Mouse (Mus musculus) lung, embryonic 15.5 days (tissue): ENCODE data around the gene 3100002H09Rik. TPM values are rescaled to one million over a fixed set of nuclear protein-coding genes. Genes with fewer than 3 reads are reported as not detected.
A peak's percentile ranks its signal among the peaks of the same experiment; 100 is the strongest.

Experiments
- ATAC-seq: fragments of 200-750 bp; cut with Nextera tagmentation; 2 replicates; pipeline ENCODE4 v1.8.0; 2017; ENCODE audit warnings: moderate number of reproducible peaks, borderline replicate concordance; ENCODE audit not compliant: low FRiP score, low TSS enrichment; ENCODE audit errors: extremely low read depth
- H3K27ac ChIP-seq: fragments of 300-500 bp; sonication (generic); 2 replicates; pipeline ENCODE4 v1.5.1; 2015; ENCODE audit warnings: moderate library complexity, mild to moderate bottlenecking, inconsistent platforms
- H3K27me3 ChIP-seq: fragments of 300-500 bp; sonication (generic); 2 replicates; pipeline ENCODE4 v1.6.1; 2015; ENCODE audit warnings: inconsistent platforms
- H3K36me3 ChIP-seq: fragments of 300-500 bp; sonication (generic); 2 replicates; pipeline ENCODE4 v1.6.1; 2015; ENCODE audit warnings: inconsistent platforms
- H3K4me1 ChIP-seq: fragments of 300-500 bp; sonication (generic); 2 replicates; pipeline ENCODE4 v1.6.1; 2015; ENCODE audit warnings: inconsistent platforms
- H3K4me2 ChIP-seq: fragments of 300-500 bp; sonication (generic); 2 replicates; pipeline ENCODE4 v1.6.1; 2015; ENCODE audit warnings: inconsistent platforms, mild to moderate bottlenecking, moderate library complexity
- H3K4me3 ChIP-seq: fragments of 300-500 bp; sonication (generic); 2 replicates; pipeline ENCODE4 v1.5.1; 2015; ENCODE audit warnings: mild to moderate bottlenecking, inconsistent platforms
- H3K9ac ChIP-seq: fragments of 300-500 bp; sonication (generic); 2 replicates; pipeline ENCODE4 v1.6.1; 2015; ENCODE audit warnings: inconsistent platforms
- H3K9me3 ChIP-seq: fragments of 300-500 bp; sonication (generic); 2 replicates; pipeline ENCODE4 v1.6.1; 2016; ENCODE audit warnings: inconsistent platforms
- WGBS: fragments of 180-500 bp; shearing (Covaris S2); methylation state at CpG from one replicate; pipeline ENCODE4 v1.1.7; 2015; 5-methylcytosine and 5-hydroxymethylcytosine counted together
- polyA plus RNA-seq: library from polyadenylated mRNA; unstranded; fragments of >200 nt; fragmentation: Nextera tagmentation; extraction: Ambion mirVana; gene quantifications from 2 replicates; pipeline ENCODE4 v1.2.1, GENCODE M21; 2015

Gene 3100002H09Rik
- polyA plus RNA-seq, 1 experiment from 2014 or later, result not detected

GRCm38 (mm10) chr4:124575955-124576445, 34.6 kb downstream of the 3100002H09Rik start:
- peaks cover 10% of the 10 kb centered on the region for H3K4me1 ChIP-seq
- WGBS, result 9% methylated on average over 7 of the region's 7 CpGs
- H3K9me3 ChIP-seq, result no peaks in the 10 kb centered on the region
- no peaks in the 10 kb centered on the region for H3K36me3 ChIP-seq
- no peak for ATAC-seq
- no peak overlapping the region for H3K9ac ChIP-seq
- H3K27me3 ChIP-seq, result peaks cover 56% of the 10 kb centered on the region
- H3K4me2 ChIP-seq, result peak overlapping the region; percentile 82
- no peak overlapping the region for H3K27ac ChIP-seq
- peak overlapping the region; percentile 36 for H3K4me3 ChIP-seq

DNA sequence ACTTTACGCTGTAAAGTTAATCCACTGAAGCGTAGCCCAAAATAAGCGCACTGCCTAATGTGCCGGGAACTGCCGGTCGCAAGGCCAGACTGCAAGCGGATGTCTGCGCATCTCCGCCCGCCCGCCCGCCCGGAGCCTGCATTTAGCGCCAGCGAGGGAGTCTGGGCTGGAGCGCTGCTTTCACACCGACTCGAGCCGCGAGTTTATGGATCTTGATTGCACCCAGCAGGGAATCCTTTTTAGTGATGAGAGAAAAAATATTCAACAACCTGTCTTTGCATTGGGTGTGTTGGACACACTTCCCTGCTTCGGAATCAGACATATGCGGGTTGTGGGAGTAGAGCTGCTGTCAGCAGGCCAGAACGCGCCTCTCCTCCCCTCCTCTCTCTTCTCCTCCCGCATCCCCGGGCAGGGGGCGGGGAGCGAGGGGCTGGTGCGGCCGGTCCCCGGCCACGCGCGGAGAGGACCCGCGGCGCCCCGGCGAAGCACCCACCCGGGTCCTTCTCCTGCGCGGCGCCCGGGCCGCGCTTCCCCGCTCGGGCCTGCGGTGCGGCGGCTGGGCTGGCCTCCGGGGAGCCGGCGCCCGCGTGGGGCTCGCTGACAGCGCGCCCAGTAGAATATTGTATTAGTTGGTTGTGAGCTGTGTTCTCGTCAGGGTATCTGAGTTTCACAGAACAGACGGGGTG, 35.2 kb downstream of the 3100002H09Rik start:
- peaks cover 14% of the 10 kb centered on the region for H3K4me1 ChIP-seq
- no peak for ATAC-seq
- H3K4me2 ChIP-seq, result peak overlapping the region; percentile 82
- no peaks in the 10 kb centered on the region for H3K36me3 ChIP-seq
- 1% methylated on average over 61 of the region's 61 CpGs for WGBS
- H3K27ac ChIP-seq, result no peak overlapping the region
- H3K27me3 ChIP-seq, result peaks cover 56% of the 10 kb centered on the region
- peak overlapping the region; percentile 36 for H3K4me3 ChIP-seq
- H3K9ac ChIP-seq, result no peak overlapping the region
- no peaks in the 10 kb centered on the region for H3K9me3 ChIP-seq

GRCm38 (mm10) chr4:124573586-124573985, 37.0 kb downstream of the 3100002H09Rik start:
- WGBS, result 39% methylated on average over 4 of the region's 4 CpGs
- ATAC-seq, result no peak
- no peak overlapping the region for H3K4me2 ChIP-seq
- H3K4me1 ChIP-seq, result peaks cover 14% of the 10 kb centered on the region
- no peak overlapping the region for H3K27ac ChIP-seq
- no peaks in the 10 kb centered on the region for H3K36me3 ChIP-seq
- H3K9me3 ChIP-seq, result no peaks in the 10 kb centered on the region
- peaks cover 67% of the 10 kb centered on the region for H3K27me3 ChIP-seq
- no peak overlapping the region for H3K9ac ChIP-seq
- H3K4me3 ChIP-seq, result no peak overlapping the region

GRCm38 (mm10) chr4:124570977-124571376, 39.6 kb downstream of the 3100002H09Rik start:
- H3K4me1 ChIP-seq, result peaks cover 14% of the 10 kb centered on the region
- H3K9me3 ChIP-seq, result no peaks in the 10 kb centered on the region
- H3K27me3 ChIP-seq, result peaks cover 64% of the 10 kb centered on the region
- no peak overlapping the region for H3K4me2 ChIP-seq
- H3K27ac ChIP-seq, result no peak overlapping the region
- H3K36me3 ChIP-seq, result no peaks in the 10 kb centered on the region
- no peak overlapping the region for H3K4me3 ChIP-seq
- H3K9ac ChIP-seq, result no peak overlapping the region
- ATAC-seq, result peak; percentile 25; the same call in 1 of the 2 replicates
- WGBS, result 39% methylated on average over 9 of the region's 9 CpGs

DNA sequence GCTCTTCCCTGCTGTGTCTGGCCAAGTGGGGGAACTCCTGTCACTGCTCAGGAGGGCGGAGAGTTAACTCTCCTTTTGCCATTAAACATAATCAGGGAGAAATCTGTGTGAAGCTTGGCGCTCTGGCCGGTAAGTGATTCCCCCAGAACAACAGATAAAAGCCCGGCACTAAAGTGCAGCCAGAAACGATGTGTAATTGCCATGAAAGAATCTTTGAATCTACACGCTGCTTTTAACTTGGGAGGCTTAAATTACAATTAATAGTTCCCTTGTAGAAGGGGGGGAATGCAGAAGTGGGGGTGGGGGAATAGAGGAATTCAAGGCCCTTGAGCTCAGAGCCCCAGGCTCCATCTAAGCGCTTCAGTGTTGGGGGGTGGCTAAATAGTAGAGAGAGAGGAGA, 40.9 kb downstream of the 3100002H09Rik start:
- Histone ChIP-seq H3K36me3 (no peaks in the 10 kb centered on the region), H3K9me3 (no peaks in the 10 kb centered on the region), H3K4me2 (no peak overlapping the region), H3K4me3 (no peak overlapping the region), H3K4me1 (peaks cover 9% of the 10 kb centered on the region), H3K27me3 (peaks cover 51% of the 10 kb centered on the region), H3K9ac (no peak overlapping the region), H3K27ac (no peak overlapping the region)
- no peak for ATAC-seq
- WGBS, result 20% methylated on average over 7 of the region's 7 CpGs

DNA sequence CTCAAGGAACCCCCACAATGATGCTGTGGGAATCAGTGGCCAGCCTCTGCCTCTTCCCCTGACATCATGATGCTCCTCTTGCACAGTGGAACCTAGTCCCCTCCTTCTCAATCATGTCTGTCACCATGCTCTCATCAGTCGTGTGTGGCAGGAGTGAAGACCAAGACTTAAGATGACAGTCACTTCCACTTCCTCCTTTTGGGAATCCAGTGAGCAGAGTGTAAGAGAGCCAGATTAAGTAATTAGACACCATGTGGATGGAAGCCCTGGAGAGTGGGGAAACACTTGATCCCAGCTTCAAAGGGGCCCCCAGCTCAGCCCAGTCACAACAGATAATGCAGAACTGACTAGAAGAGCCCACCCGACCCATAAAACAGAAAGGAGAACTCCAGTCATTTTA, 47.2 kb downstream of the 3100002H09Rik start:
- H3K4me1 ChIP-seq, result no peaks in the 10 kb centered on the region
- H3K27ac ChIP-seq, result no peak overlapping the region
- no peak for ATAC-seq
- no peak overlapping the region for H3K4me3 ChIP-seq
- WGBS, result 35% methylated on average over 2 of the region's 2 CpGs
- H3K36me3 ChIP-seq, result no peaks in the 10 kb centered on the region
- no peak overlapping the region for H3K9ac ChIP-seq
- no peaks in the 10 kb centered on the region for H3K9me3 ChIP-seq
- no peak overlapping the region for H3K4me2 ChIP-seq
- peaks cover 15% of the 10 kb centered on the region for H3K27me3 ChIP-seq

- H3K4me3 ChIP-seq, result no peak overlapping the region
- H3K27ac ChIP-seq, result no peak overlapping the region
- no peaks in the 10 kb centered on the region for H3K4me1 ChIP-seq
- no peak overlapping the region for H3K4me2 ChIP-seq
- H3K36me3 ChIP-seq, result no peaks in the 10 kb centered on the region
- H3K27me3 ChIP-seq, result peaks cover 9% of the 10 kb centered on the region; the same call in 1 of the 2 replicates
- WGBS, result 55% methylated on average over 7 of the region's 7 CpGs
- H3K9me3 ChIP-seq, result no peaks in the 10 kb centered on the region
- H3K9ac ChIP-seq, result no peak overlapping the region
- no peak for ATAC-seq
These were observed 47.9 kb downstream of the 3100002H09Rik start for GRCm38 (mm10) chr4:124562721-124563120.

Other genes with a start within 250 kb of the 3100002H09Rik start
- 0.06 and 0.14 TPM in 2 replicates for gene Pou3f1, start 46.0 kb upstream of the 3100002H09Rik start, polyA plus RNA-seq
- gene Utp11, start 82.8 kb upstream of the 3100002H09Rik start, polyA plus RNA-seq, result 57.7 and 60.8 TPM in 2 replicates
- 5.3 and 9.3 TPM in 2 replicates for gene Fhl3, start 89.9 kb upstream of the 3100002H09Rik start, polyA plus RNA-seq
- 148 and 151 TPM in 2 replicates for gene Sf3a3, start 104.0 kb upstream of the 3100002H09Rik start, polyA plus RNA-seq
- gene Inpp5b, start 131.0 kb upstream of the 3100002H09Rik start, polyA plus RNA-seq, result 28.2 and 35.5 TPM in 2 replicates
- 12.8 and 13.2 TPM in 2 replicates for gene Mtf1, start 191.3 kb upstream of the 3100002H09Rik start, polyA plus RNA-seq
- gene Yrdc, start 239.9 kb upstream of the 3100002H09Rik start, polyA plus RNA-seq, result 36.1 and 40.5 TPM in 2 replicates
- 58.2 and 59.0 TPM in 2 replicates for gene 1110065P20Rik, start 240.4 kb upstream of the 3100002H09Rik start, polyA plus RNA-seq